Mouse (Mus musculus) bone marrow macrophage, adult 2 months (primary cell): Measurements from ENCODE around the gene Rassf3.

Source experiments
- CTCF ChIP-seq: IDR thresholded peaks from 2 replicates; pipeline ENCODE4 v1.5.1; 2012; ENCODE audit warnings: low read depth, mild to moderate bottlenecking, low read length, moderate library complexity
- POLR2A ChIP-seq: IDR thresholded peaks from 2 replicates; pipeline ENCODE4 v1.6.1; 2012; ENCODE audit warnings: mild to moderate bottlenecking, low read depth, low read length, borderline replicate concordance

GRCm38 (mm10) chr10:121458408-121458807 lies 17.7 kb downstream of the Rassf3 start:
- TF ChIP-seq POLR2A, result no peak
- no peak for TF ChIP-seq CTCF
